Mouse (Mus musculus): ENCODE measurements around the gene Cmtm4. TPM values are rescaled to one million over a fixed set of nuclear protein-coding genes. Genes with fewer than 3 reads are reported as not detected.

Cmtm4 gene
- polyA plus RNA-seq (2015; fragmentation: Nextera tagmentation; extraction: Ambion mirVana): 2.6 TPM in 2 replicates

GRCm38 (mm10) chr8:104395703-104396357, at the start of gene Cmtm4:
Gene Cmtm4, minus strand, starts transcription at chr8:104395807.
- Histone ChIP-seq H3K36me3 (ENCODE audit: poor library complexity, severe bottlenecking) (no peaks in the 10 kb centered on the region), H3K27me3 (no peaks in the 10 kb centered on the region), H3K27ac (peak within 1 kb of the TSS; percentile 73), H3K4me1 (peaks cover 17% of the 10 kb centered on the region), H3K9me3 (replicated peaks) (peaks cover 5% of the 10 kb centered on the region; the same call in 1 of the 2 replicates), H3K4me2 (peak within 1 kb of the TSS; percentile 96), H3K9ac (peak within 1 kb of the TSS; percentile 90), H3K4me3 (peak within 1 kb of the TSS; percentile 83)
- 4% methylated on average over 24 of the region's 54 CpGs for WGBS
- ATAC-seq: peak; percentile 86

GRCm38 (mm10) chr8:104445248-104445647, 49.6 kb upstream of the Cmtm4 start:
- no peak for ATAC-seq
- no peaks in the 10 kb centered on the region for H3K27me3 ChIP-seq
- WGBS: 66% methylated on average over 6 of the region's 6 CpGs

GRCm38 (mm10) chr8:104443125-104443679, 47.6 kb upstream of the Cmtm4 start:
- Histone ChIP-seq H3K9ac (no peak overlapping the region; the same call in 1 of the 2 replicates), H3K4me1 (peaks cover 23% of the 10 kb centered on the region), H3K4me3 (peak overlapping the region; percentile 96), H3K36me3 (ENCODE audit: poor library complexity, severe bottlenecking) (peaks cover 29% of the 10 kb centered on the region), H3K27ac (no peak overlapping the region), H3K9me3 (replicated peaks) (no peaks in the 10 kb centered on the region), H3K4me2 (peak overlapping the region; percentile 80; the same call in 1 of the 2 replicates), H3K27me3 (no peaks in the 10 kb centered on the region)
- peak; percentile 33 for ATAC-seq
- 60% methylated on average over 7 of the region's 7 CpGs for WGBS

More at GRCm38 (mm10) chr8:104445248-104445647, 49.6 kb upstream of the Cmtm4 start:
- H3K4me1 ChIP-seq: peaks cover 17% of the 10 kb centered on the region
- no peak overlapping the region for H3K4me2 ChIP-seq
- H3K36me3 ChIP-seq (ENCODE audit: poor library complexity, severe bottlenecking): peaks cover 9% of the 10 kb centered on the region
- H3K9ac ChIP-seq: no peak overlapping the region
- no peak overlapping the region for H3K4me3 ChIP-seq
- no peak overlapping the region for H3K27ac ChIP-seq
- H3K9me3 ChIP-seq (replicated peaks): no peaks in the 10 kb centered on the region

DNA sequence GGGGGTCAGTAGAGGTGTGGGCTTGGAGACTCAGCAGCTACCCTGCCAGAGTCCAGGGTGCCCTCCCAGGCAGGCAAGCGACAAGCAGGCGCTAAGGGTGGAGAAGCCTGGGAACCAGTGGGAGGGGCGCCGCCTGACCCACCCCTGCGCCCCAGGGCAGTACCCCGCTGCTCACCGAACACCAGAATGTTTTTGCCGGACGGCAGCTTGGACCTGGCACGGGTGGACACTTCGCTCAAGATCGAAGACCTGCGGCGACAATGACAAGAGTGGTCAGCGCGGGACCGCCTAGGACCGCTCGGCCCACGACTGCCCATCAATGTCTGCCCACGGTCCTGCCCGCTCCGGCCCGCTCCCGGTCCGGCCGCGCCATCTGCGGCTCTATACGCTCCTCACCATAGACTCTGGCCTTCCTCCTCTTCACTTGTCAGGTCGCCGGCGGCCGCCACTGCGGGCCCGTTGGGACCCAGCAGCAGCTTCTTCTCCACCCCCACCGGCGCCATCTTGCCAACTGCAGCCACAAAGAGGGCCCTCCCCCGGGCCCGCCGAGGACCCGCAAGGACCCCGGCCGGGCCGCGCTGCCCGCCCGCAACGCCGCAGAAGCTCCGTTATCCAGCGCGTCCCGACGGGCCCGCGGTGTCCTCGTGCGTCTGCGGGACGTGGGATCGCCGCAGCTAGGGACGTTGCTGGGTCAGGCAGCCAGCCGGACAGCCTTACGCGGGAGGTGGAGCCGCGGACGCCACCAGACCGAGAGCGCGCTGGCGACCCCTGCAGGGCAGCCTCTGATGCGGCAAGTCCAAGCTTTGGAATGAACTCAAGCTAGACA, 46.9 kb upstream of the Cmtm4 start, which contains the start of gene Dync1li2:
Dync1li2 (minus strand) TSS at position 749 of the 826 bp plus-strand sequence.
- under 1% methylated on average over 69 of the region's 75 CpGs for WGBS

GRCm38 (mm10) chr8:104441613-104442012, 46.0 kb upstream of the Cmtm4 start:
- H3K27ac ChIP-seq: no peak overlapping the region
- no peak for ATAC-seq
- H3K4me2 ChIP-seq: peak overlapping the region; percentile 80
- H3K4me3 ChIP-seq: peak overlapping the region; percentile 96
- WGBS: 61% methylated on average over 7 of the region's 7 CpGs
- H3K9me3 ChIP-seq (replicated peaks): no peaks in the 10 kb centered on the region
- peaks cover 43% of the 10 kb centered on the region for H3K36me3 ChIP-seq (ENCODE audit: poor library complexity, severe bottlenecking)
- H3K4me1 ChIP-seq: peaks cover 26% of the 10 kb centered on the region
- H3K27me3 ChIP-seq: no peaks in the 10 kb centered on the region
- peak overlapping the region; percentile 98 for H3K9ac ChIP-seq

More for the DNA sequence above, 46.9 kb upstream of the Cmtm4 start, which contains the start of gene Dync1li2:
- peak; percentile 92 for ATAC-seq
- peak within 1 kb of the TSS; percentile 83 for H3K27ac ChIP-seq
- H3K4me1 ChIP-seq: peaks cover 23% of the 10 kb centered on the region
- H3K27me3 ChIP-seq: no peaks in the 10 kb centered on the region
- H3K36me3 ChIP-seq (ENCODE audit: poor library complexity, severe bottlenecking): peaks cover 34% of the 10 kb centered on the region
- peak within 1 kb of the TSS; percentile 98 for H3K9ac ChIP-seq
- peak within 1 kb of the TSS; percentile 80 for H3K4me2 ChIP-seq
- H3K4me3 ChIP-seq: peak within 1 kb of the TSS; percentile 96
- no peaks in the 10 kb centered on the region for H3K9me3 ChIP-seq (replicated peaks)

DNA sequence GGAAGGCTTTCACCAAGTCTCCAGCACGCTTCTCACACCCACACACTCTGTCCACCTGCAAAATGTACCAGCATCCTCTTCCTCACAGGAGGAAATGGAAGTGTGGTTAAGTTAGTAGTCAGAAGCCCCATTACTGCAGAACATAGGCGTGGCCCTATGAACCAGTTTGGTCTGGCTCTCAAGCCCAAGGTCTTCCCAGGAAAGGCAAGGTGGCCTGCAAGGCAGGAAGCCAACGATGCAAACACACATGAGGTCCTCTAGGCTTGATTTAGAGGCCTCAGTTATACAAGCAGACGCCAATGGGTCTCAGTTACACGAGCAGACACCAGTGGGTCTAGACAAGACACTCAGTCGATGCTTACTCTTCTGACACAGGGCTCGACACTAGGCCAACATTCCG, 43.9 kb upstream of the Cmtm4 start:
- Histone ChIP-seq H3K36me3 (ENCODE audit: poor library complexity, severe bottlenecking) (peaks cover 65% of the 10 kb centered on the region), H3K4me1 (peaks cover 48% of the 10 kb centered on the region), H3K4me2 (no peak overlapping the region), H3K9me3 (replicated peaks) (no peaks in the 10 kb centered on the region), H3K4me3 (no peak overlapping the region), H3K9ac (no peak overlapping the region), H3K27me3 (no peaks in the 10 kb centered on the region), H3K27ac (no peak overlapping the region)
- ATAC-seq: no peak
- WGBS: 92% methylated on average over 8 of the region's 8 CpGs

GRCm38 (mm10) chr8:104437494-104438135, 42.0 kb upstream of the Cmtm4 start:
- peaks cover 49% of the 10 kb centered on the region for H3K4me1 ChIP-seq
- no peaks in the 10 kb centered on the region for H3K9me3 ChIP-seq (replicated peaks)
- no peaks in the 10 kb centered on the region for H3K27me3 ChIP-seq
- H3K4me2 ChIP-seq: no peak overlapping the region
- no peak overlapping the region for H3K9ac ChIP-seq
- peaks cover 82% of the 10 kb centered on the region for H3K36me3 ChIP-seq (ENCODE audit: poor library complexity, severe bottlenecking)
- WGBS: 95% methylated on average over 13 of the region's 13 CpGs
- H3K27ac ChIP-seq: no peak overlapping the region
- no peak overlapping the region for H3K4me3 ChIP-seq
- ATAC-seq: no peak

- H3K27me3 ChIP-seq: no peaks in the 10 kb centered on the region
- no peak for ATAC-seq
- H3K4me2 ChIP-seq: no peak overlapping the region
- H3K9ac ChIP-seq: peak overlapping the region; percentile 35; the same call in 1 of the 2 replicates
- H3K4me3 ChIP-seq: no peak overlapping the region
- 83% methylated on average over 4 of the region's 4 CpGs for WGBS
- H3K4me1 ChIP-seq: peaks cover 46% of the 10 kb centered on the region
- H3K9me3 ChIP-seq (replicated peaks): no peaks in the 10 kb centered on the region
- H3K27ac ChIP-seq: peak overlapping the region; percentile 82
- peaks cover 93% of the 10 kb centered on the region for H3K36me3 ChIP-seq (ENCODE audit: poor library complexity, severe bottlenecking)
These were observed 41.0 kb upstream of the Cmtm4 start for GRCm38 (mm10) chr8:104436591-104436990.

DNA sequence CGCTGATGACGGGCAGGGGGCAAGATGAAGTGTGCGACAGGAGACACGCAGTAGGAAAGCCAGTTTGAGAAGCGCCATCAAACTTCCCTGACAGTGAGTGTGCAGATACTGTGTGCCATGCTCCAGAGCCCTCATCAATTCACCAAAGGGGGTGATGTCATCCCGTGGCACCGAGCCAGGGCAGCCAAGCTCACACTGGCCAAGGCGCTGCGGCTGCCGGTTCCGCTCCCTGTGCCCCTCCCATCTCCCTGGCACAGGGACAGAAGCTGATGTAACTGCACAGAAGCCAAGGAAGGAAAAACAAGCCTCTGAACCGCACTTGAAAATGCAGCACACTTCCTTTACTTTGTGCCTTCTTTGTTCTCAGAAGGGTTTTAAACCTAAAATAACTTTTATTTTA, 40.4 kb upstream of the Cmtm4 start:
- H3K9ac ChIP-seq: peak overlapping the region; percentile 35
- no peaks in the 10 kb centered on the region for H3K27me3 ChIP-seq
- ATAC-seq: peak; percentile 98
- H3K9me3 ChIP-seq (replicated peaks): no peaks in the 10 kb centered on the region
- peak overlapping the region; percentile 46 for H3K4me2 ChIP-seq
- H3K4me1 ChIP-seq: peaks cover 40% of the 10 kb centered on the region
- H3K36me3 ChIP-seq (ENCODE audit: poor library complexity, severe bottlenecking): peaks cover 97% of the 10 kb centered on the region
- H3K4me3 ChIP-seq: no peak overlapping the region
- WGBS: 22% methylated on average over 12 of the region's 12 CpGs
- H3K27ac ChIP-seq: peak overlapping the region; percentile 82

DNA sequence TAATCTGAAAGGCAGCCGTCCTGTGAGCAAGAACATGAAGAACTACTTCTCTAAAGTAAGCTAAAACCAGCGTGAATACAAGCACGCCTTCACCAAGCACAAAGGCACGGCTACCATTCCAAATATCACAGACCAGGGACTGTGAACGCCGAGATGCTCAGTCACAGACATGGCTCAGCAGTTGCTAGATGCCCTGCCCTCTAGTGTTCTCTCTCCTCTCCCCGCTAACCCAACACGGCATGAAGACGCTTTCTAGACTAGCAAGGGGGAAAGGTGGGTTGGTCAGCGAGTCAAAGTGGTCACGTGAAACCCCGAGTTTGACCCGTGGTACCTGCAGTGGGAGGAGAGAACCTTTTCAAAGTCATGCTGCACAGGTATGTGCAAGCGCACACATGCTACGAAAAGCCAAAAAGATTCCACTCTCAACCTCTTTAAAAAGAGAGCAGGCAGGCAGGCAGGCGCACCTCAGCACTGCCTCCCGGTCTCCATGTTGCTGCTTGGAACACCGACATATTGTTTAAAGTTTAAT, 39.3 kb upstream of the Cmtm4 start:
- H3K4me2 ChIP-seq: no peak overlapping the region
- ATAC-seq: no peak
- peaks cover 30% of the 10 kb centered on the region for H3K4me1 ChIP-seq
- H3K9me3 ChIP-seq (replicated peaks): no peaks in the 10 kb centered on the region
- no peak overlapping the region for H3K9ac ChIP-seq
- no peaks in the 10 kb centered on the region for H3K27me3 ChIP-seq
- H3K36me3 ChIP-seq (ENCODE audit: poor library complexity, severe bottlenecking): peaks cover 97% of the 10 kb centered on the region
- H3K4me3 ChIP-seq: no peak overlapping the region
- 85% methylated on average over 18 of the region's 18 CpGs for WGBS
- no peak overlapping the region; the same call in 1 of the 2 replicates for H3K27ac ChIP-seq

- ATAC-seq: no peak
- no peaks in the 10 kb centered on the region for H3K27me3 ChIP-seq
- no peaks in the 10 kb centered on the region for H3K9me3 ChIP-seq (replicated peaks)
- H3K9ac ChIP-seq: no peak overlapping the region
- peaks cover 26% of the 10 kb centered on the region for H3K4me1 ChIP-seq
- H3K27ac ChIP-seq: no peak overlapping the region
- H3K4me2 ChIP-seq: no peak overlapping the region
- H3K36me3 ChIP-seq (ENCODE audit: poor library complexity, severe bottlenecking): peaks cover 97% of the 10 kb centered on the region
- 73% methylated on average over 4 of the region's 4 CpGs for WGBS
- H3K4me3 ChIP-seq: no peak overlapping the region
These were observed 38.7 kb upstream of the Cmtm4 start for GRCm38 (mm10) chr8:104434275-104434674.
